Mouse (Mus musculus) layer of hippocampus, adult 18-20 months (tissue): ENCODE measurements at regions not wholly inside any gene's neighbourhood (a gene's known extent, or its start where the extent isn't known, plus 50 kb on each side); places are given as distances from the start of the nearest gene placed in this dataset.
"Not testable (repeated sequence)": the region's sequence is repeated elsewhere in the genome, so short reads cannot be mapped to it uniquely, and the experiment has no call there.

Source experiments
- DNase-seq, 2 experiments: peaks; one replicate each; pipeline ENCODE4 v3.0.0; 2022; ENCODE audit warnings: low spot score in 2 of 2

DNA sequence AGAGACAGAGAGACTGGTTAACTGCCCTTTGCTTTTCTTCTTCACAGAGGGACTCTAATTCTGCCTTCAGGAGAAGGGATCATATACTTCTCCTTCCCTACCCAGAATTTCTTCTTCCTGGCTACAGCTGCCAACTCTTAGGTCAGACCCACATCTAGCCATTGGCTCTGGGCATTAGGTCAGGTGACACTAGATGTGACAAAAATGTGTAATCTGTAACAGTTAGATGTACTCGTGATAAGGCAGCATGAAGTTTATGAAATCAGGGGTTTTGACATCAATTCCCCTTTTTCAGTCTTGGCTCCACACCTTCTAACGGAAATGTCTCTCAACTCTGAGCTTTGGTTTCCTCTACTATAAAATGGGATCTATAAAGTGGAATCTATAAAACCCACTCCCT is 428.4 kb downstream of the Bmper start:
- DNase-seq = no peak

DNA sequence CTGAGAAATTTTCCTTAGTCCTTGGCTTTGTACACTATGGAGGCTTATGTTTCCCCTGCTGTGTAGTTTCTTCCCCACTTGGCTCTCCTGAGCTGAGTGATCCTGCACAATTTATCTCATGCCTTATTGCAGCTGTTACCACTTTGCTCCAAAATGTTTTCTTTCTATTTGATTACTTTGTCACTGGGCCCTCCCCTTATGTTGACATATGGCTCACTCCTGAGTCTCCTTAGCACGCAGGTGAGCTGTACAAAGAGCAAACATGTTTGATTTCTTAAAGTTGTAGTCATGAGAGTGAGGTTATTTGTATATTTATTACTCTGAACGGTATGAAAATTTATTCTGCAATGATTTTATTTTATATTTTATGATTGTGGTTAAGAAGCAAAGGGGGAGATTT is 430.2 kb downstream of the Bmper start:
- no peak for DNase-seq

DNA sequence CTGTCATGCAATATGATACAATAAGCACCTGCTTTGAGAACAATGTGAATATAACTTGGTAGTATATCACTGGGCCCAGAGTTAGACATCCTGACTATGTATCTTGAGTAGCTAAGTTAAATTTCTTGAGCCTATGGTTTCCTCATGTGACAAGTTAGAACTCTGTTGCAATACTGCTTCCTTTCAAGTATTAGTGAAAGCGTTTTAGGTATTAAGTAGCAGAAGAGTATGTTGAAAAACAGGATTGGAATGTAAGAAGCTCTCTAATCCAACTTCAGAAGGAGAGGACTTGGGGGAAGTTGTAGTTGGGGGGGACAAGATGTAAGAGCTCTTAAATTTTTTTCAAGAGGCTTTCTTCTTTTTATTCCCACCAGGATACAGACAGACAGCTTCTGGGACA is 431.9 kb downstream of the Bmper start:
- DNase-seq = no peak

DNA sequence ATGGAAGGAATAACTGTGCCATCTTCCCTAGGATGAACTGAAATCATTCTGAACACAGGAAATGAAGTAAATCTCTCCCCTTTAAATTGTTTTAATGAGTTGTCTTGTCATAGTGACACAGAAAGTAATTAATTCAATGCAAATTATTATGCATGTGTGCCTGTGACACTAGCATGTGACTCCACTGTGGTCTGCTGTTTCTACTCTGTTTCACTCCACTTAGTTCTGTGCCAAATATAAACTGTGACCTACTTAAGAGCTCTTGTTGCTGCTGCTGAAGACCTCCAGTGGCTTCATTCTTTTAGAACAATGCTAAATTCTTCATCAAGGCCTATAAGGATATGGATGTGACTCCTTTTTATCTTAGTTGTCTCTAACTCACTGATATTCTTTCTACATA is 431.8 kb upstream of the Npsr1 start:
- DNase-seq = no peak

DNA sequence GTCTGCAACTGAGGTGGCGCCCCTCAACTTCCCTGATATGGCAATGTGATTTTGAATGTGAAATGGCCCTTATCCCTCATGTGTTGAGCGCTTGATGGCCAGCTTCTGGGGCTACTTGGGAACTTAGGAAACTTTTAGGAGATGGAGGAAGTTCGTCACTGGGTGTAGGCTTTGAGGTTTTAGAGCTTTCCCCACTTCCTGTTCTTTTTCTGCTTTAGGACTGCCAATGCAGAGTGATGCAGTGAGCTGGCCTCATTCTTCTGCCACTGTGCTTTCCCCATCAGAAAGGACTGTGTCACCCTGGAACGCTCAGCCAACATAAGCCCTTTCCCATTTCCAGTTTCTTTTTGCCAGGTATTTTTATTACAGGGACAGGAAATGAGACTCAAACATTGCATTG is 428.6 kb upstream of the Npsr1 start:
- no peak for DNase-seq

DNA sequence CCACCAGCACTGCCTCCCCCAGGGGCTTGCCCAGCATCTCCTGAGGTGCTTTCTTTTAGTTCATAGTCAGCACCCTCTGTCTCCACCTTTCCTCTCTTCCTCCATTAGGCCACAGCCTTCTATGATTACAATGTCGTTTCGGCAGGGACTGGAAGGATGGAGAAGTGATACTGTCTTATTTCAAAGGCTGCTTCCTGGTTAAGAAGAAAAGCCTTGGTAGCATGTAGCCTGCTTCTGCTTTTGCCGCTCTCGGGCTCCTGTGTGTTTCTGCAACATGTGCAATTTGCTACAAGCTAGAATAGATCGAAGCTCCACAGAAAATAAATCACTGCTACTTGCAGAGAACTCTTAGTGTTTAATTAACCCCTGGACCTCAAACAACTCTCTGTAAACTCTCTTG is 427.2 kb upstream of the Npsr1 start:
- DNase-seq = peak in 1 of 2 experiments; percentile 12

DNA sequence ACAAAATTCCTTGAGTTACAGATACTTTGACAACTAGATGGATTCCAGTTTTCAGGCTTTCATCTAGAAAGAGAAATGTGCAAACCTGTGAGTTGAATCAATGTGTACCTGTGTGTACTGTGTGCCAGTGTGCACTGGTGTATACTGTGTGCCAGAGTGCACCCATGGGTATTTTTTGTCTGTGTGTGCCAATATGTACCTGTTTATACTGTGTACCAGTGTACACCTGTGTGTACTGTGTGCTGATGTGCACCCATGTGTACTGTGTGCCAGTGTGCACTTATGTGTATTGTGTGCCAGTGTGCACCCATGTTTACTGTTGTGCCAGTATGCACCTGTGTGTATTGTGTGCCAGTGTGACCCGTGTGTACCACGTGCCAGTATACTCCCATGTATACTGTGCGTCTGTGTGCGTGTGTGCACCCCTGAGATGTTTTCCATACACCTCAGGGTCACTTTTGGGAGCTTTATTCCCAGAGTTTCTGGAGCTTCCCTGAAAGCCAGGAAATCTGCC is 424.4 kb upstream of the Npsr1 start:
- DNase-seq = no peak

DNA sequence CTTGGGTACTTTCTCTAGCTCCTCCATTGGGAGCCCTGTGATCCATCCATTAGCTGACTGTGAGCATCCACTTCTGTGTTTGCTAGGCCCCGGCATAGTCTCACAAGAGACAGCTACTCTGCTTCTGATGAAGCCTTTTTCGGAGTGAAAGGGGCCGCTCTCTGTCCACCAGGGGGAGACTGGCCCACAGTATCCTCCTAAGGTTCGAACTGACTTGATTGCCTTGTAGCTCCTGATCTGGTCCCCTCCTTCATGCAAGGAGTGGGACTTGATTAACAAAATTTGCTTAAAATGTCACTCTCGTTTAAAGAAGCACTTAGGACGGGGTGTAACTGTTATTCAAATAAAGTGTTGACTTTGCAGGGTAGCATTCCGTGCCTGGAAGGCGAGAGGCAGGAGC is 423.0 kb upstream of the Npsr1 start:
- peak in 1 of 2 experiments; percentile 8 for DNase-seq

DNA sequence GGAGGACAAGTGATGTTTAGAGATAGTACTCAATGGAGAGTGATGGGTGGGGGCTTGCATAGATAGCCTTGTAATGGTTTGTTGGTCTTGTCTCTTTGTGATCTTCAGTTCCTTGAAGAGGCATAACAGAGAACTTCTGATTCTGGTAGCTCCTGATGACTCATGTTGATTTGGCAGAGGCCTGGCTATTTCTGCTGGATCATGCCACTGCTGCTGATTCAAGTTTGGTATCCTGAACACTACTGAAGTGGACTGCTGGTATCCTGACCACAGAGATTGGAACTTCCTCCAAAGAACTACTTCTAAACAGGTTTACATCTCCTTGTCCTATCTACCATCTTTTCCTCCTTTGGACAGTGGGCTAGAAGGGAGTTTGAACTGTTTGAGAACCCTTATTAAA is 408.3 kb upstream of the Npsr1 start:
- DNase-seq = no peak

DNA sequence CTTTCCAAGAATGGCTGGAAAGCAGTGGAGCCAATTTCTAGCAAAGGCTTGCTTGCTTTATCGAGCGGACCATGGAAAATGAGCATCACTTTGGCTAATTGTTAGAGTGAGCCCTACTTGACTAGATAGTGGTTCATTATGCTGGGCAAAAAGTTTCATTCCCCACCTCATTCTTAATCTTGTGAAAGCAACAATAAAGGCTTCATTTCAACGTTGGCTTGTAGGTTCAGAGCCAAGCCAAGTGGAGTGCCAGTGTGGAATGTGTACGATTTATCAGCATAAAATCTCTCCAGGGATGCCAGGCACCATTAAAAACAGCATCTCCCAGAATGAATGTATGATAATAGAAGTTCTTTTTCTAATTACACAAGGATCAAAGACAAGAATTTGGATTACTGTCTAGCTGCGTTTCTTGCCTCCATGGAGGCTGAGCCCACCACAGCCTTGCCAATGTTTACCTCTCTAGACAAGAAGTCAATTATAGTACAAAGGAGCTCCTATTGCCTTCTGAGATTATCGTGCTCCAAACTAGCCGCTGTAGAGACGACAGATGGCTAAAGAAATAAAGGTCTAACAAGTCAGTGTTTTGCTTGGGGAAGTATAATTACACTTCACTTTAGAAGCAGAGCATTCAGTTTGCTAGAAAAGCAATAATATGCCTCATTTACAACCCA is 404.9 kb upstream of the Npsr1 start:
- DNase-seq = no peak

DNA sequence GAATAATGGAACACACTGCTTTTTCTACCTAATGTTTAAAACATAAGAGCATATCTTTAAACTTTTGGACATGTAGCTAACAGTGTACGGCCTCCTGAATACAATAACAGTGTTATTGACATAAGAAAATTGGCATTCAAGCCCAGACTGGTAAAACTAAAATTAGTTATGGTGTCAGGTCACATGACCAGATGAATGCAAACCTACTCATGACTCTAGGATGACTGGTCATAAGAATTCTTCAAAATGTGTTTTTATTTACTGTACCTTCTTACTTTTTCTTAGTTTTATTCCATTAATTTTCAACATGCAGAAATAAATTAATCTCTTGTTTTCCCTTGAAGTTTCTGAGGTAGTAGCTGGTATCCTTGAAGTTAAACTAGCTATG is 404.4 kb upstream of the Npsr1 start:
- no peak for DNase-seq

DNA sequence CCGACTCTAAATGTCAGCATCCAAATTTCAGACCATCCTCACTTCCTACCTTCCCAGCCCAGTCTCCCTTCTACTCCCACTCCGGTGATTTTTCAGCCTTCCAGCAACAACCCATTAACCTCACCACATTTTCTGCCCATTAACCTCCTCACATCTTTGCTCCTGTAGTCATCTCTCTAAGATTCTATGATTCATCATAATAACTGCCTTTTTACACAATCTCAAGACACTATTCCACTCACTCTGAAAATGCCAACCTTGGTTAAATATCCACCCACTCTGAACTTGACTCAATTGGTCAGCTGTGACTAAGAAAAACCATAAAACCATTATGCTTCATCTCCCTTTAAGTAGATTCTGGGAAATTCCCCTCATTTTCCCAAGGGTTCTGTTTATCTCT is 403.3 kb upstream of the Npsr1 start:
- DNase-seq = no peak

DNA sequence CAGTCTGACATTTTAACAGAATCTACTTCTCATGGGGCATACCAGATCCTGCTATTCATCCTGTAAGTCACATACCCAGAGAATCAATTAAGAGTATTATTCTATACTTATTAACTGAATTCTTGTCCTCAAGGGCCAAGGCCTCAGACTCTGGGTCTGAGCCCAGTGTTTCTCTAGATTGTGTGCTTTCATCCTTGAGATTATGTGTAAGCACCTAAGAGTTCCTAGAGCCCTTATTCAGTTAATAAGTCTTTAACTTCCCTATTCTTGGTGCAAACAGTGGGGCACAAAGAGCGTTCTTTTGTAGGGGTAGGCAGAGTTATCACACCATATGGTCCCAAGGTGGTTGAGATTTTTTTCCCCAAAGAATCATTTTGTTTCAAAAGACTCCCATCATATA is 397.2 kb upstream of the Npsr1 start:
- DNase-seq = no peak

DNA sequence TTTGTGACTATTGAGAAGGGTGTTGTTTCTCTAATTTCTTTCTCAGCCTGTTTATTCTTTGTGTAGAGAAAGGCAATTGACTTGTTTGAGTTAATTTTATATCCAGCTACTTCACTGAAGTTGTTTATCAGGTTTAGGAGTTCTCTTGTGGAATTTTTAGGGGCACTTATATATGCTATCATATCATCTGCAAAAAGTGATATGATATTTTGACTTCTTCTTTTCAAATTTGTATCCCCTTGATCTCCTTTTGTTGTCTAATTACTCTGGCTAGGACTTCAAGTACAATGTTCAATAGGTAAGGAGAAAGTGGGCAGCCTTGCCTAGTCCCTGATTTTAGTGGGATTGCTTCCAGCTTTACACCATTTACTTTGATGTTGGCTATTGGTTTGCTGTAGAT is 380.2 kb upstream of the Npsr1 start:
- not testable (repeated sequence) for DNase-seq

DNA sequence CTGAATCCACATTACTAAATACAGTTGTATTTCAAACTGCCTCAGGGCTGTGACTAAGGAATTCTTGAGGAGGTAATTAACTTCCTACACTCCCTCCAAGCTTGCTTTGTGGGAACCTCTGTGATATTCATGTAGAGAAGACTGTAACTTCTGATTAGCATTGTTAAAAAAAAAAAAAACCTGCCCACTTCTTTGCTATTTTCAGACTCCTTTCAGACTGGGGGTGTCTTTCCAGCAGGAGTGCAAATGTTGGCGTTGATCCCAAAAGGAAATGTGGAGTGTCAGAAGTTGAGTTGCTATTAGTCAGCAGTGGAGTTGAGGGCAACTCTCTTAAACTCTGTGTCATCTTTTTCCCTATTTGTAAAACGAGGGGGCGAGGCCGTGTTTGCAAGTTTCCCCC is 369.0 kb upstream of the Npsr1 start:
- DNase-seq = peak; percentile 1 to 22

DNA sequence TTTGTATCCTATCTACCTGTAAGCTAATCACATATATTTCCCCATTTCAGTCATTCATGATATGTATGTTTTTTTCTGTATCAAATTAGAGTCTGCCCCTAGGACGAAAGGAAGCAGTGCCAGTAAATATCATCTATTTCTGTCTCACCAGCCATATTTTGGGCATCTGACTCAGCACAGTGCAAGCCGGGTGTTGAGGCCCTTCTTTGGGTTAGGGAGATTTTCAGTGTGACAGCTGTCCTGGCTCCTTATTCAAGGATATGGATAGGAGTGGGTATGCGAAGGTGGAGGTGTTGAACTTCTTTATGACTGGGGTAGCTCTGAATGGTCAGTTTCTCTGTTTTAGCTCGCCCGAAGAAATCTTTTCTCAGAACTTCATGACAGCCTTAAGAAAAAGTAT is 345.3 kb upstream of the Npsr1 start:
- DNase-seq = no peak

DNA sequence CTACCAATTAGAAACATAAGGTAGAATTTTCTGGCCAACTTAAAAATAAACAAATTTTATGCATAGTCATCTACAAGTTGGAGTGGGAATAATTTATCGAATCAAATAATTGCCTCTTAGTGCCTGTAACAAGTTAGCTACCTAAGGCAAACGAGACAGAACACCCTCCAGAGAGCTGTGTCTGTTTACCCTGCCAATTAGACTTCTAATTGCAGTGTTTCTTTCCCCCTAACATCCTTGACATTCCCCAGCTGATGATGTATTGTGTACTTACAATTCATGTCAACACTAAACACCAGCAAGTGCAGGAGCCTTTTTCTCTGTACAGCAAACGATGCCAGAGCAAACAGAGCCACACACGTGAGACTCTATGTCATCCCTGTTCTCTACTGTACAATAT is 311.1 kb upstream of the Npsr1 start:
- DNase-seq = peak in 1 of 2 experiments; percentile 16
